Mouse (Mus musculus): ENCODE measurements around the gene Arhgef3.

- no peak for TF ChIP-seq CTCF (IDR thresholded peaks at IDR 0.05; ENCODE audit: low read depth)
- TF ChIP-seq EP300 (IDR thresholded peaks at IDR 0.05; ENCODE audit: low read depth): no peak
These were observed 315.6 kb downstream of the Arhgef3 start for GRCm38 (mm10) chr14:27430280-27430679.
